Mouse (Mus musculus): ENCODE results near the gene Atpaf2.

The Atpaf2 gene

GRCm38 (mm10) chr11:60397172-60397571 is 21.1 kb downstream of the Atpaf2 start:
- DNase-seq (ENCODE audit: low read depth, low spot score) = no peak

DNA sequence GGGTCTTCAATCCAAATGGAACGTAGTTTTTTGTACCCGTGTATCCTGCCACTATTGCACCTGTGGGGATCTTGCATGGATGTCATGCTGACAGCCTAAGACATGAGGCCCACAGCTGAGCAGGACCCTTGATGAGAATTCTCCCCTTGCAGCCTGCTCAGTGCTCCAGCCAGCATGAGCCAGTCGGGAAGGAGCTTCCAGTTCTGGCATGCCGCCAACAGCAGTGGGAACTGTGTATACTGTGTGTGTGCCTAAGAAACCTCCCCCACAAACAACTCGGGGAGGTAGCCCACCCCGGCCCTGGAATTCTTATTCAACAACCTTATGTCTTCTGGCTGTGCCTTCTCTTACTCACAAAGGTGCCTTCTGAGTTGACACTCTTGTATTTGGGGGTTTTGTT is 21.7 kb downstream of the Atpaf2 start:
- peak; percentile 13 for DNase-seq (ENCODE audit: low read depth, low spot score)

- no peak for DNase-seq (ENCODE audit: low read depth, low spot score)
Observed at GRCm38 (mm10) chr11:60391346-60391745, 26.9 kb downstream of the Atpaf2 start.

GRCm38 (mm10) chr11:60387944-60388343 is 30.3 kb downstream of the Atpaf2 start:
- no peak for DNase-seq (ENCODE audit: low read depth, low spot score)

- DNase-seq (ENCODE audit: low read depth, low spot score) = no peak
Observed at GRCm38 (mm10) chr11:60385946-60386345, 32.3 kb downstream of the Atpaf2 start.

DNA sequence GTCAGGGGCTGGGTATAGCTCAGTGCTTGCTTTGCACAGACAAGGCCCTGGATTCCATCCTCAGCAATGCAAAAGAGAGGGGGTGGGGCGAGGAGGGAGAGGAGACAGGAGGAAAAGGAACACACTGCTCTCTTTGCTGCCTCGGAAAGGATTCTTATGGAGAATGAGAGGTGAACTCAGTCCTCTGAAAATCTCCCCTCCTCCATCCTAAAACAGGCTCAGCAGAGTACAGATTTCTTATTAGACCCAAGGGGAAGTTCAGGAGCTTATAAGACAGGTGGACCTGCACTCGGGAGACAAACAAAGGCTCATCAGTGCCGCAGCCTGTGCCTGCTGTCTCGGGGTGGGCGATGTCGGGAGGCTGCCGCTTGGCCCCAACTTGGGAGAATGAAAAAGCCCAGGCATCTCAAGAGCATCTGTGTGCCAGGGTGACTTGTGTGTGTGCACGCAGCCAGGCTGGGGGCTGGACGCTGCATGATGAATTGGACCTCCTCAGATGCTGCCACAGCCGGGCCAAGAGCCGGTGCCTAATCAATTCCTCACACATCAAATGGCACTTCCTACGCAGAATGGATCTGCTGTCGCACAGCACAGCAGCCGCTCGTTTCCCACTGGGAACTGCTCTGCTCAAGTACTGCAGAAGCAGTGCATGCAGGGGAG is 33.4 kb downstream of the Atpaf2 start:
- DNase-seq (ENCODE audit: low read depth, low spot score) = peak; percentile 47

GRCm38 (mm10) chr11:60383518-60383917 is 34.7 kb downstream of the Atpaf2 start:
- DNase-seq (ENCODE audit: low read depth, low spot score) = peak; percentile 65

DNA sequence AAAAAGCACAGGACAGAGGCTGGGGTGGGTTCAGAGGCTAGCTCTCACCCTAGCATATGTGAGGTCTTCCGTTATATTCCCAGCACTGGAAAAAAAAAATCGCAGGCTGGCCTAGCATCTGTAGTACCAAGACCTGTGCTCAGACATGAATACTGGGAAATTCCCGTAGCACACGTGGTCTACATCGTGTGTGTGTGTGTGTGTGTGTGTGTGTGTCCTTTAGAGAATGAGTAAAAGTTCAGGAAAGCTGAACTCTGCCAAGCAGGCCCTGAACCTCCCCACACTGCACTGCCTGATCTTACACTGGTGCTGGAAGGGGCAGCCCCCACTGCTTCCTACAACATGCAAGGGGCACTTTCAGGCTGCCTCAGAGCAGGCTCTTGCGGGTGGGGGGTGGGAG is 43.8 kb downstream of the Atpaf2 start:
- DNase-seq (ENCODE audit: low read depth, low spot score) = no peak

- no peak for DNase-seq (ENCODE audit: low read depth, low spot score)
Observed at GRCm38 (mm10) chr11:60370431-60370830, 47.8 kb downstream of the Atpaf2 start.

GRCm38 (mm10) chr11:60369448-60369847 is 48.8 kb downstream of the Atpaf2 start:
- DNase-seq (ENCODE audit: low read depth, low spot score) = no peak

DNA sequence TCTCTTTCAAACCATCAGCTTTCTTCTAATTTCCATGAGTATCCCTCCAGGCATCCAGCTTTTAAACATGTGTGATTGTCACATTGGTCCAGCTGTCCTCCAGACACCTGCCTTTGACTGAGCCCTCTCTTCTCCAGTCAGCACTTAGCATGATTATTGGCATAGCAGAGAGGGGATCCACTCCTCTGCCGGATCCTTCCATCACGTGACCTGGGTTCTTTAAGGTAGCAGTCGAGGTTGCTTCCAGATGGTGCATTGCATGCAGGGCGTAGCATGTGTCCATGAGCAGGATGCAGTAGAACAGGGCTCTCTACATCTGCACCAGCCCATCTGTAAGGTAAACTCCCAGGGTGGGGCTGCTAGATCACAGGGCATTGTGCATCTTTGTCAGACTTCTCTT is 49.3 kb downstream of the Atpaf2 start:
- DNase-seq (ENCODE audit: low read depth, low spot score) = no peak

- DNase-seq (ENCODE audit: low read depth, low spot score) = peak; percentile 63
Observed at GRCm38 (mm10) chr11:60367256-60367655, 51.0 kb downstream of the Atpaf2 start.

DNA sequence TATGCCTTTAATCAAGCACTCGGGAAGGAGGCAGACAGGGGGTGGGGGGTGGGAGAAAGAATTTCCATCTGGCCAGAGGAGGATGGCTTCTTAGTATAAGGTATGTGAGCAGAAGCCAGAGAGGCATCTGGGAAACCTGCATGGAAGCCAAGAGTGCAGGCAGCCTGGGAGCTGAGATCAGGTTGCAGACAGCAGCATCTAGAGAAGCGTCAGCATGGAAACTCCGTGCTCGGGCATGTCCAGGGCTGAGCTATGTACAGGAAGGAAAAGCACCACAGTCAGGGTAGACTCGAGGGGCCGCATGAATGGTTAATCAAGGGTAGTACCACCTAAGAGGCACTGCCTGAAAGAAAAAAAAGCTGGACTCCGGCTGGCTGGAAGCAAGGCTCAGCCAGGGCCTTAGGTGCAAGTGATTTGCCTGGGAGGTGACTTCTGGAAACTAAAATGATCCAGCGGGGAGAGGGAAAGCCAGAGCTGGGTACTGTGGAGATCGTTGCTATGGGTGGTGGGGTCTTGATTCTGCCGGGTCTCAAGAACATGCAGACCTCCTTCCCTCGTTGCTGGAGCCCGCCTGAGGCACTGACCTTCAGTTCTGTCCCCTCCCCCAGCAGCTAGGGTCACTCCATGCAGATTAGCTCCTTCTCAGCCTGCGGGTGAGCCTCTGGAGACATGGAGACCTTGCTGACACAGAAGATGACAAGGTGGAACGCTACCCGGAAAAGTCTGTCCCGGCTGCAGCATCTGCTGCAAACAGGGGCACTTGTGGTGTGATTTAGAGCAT is 51.8 kb downstream of the Atpaf2 start:
- DNase-seq (ENCODE audit: low read depth, low spot score) = peak; percentile 59

- DNase-seq (ENCODE audit: low read depth, low spot score) = no peak
Observed at GRCm38 (mm10) chr11:60360631-60361201, 57.5 kb downstream of the Atpaf2 start.

DNA sequence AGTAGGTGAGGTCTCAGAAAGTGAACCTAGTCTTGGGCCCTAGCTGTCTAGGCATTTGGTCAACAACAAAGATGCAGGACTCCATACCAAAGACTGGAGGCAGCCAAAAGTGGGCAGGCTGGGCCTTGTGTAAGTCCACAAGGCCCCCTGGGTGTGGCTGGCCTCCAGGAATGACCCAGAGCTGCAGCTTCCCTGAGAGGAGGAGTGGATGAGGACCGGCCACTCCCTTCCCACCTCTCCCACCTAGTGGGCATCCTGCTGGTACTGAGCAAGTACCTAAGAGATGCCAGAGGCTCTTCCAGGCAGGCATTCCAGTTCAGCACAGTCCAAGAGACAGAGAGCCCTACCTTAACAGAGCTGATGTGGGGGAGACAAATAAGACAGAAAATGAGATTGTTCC is 58.3 kb downstream of the Atpaf2 start:
- no peak for DNase-seq (ENCODE audit: low read depth, low spot score)

DNA sequence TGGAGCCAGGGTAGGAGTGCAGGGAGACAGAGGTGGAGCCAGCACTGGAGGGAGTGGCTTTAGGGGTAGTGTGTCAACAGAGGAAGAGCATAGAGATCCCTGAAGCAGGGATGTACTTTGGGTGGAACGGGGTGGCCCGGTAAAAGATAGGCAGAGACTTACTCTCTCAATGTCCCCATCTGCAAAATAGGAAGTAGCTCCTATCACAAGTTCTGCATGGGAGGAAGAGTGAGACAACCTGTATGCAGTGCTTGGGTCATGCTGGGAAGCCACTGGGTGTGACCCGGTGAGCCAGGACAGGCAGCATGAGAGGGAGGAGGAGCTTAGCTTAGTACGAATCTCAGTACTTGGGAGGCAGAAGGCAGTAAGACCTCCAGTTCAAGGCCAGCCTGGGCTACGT is 59.1 kb downstream of the Atpaf2 start:
- DNase-seq (ENCODE audit: low read depth, low spot score) = peak; percentile 20

- DNase-seq (ENCODE audit: low read depth, low spot score) = no peak
Observed at GRCm38 (mm10) chr11:60358548-60358947, 59.7 kb downstream of the Atpaf2 start.

- no peak for DNase-seq (ENCODE audit: low read depth, low spot score)
Observed at GRCm38 (mm10) chr11:60357116-60357515, 61.1 kb downstream of the Atpaf2 start.

DNA sequence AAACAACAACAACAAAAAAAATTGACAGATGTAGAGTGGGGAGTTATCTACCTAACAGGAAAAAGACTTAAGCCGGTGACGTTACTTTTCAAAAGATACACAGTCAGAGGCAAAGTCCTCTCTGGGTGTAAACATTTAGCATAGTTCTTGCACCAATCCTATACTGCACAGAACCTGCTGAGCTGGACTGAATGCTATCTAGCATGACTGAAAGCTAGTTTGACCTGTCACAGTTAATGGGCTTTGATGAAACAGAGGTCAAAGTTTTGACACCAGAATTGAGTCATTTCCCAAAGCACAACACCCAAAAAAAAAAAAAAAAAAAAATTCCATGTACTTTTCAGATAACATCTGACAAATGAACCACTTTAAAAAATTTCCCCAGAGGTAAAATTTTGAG is 62.3 kb downstream of the Atpaf2 start:
- no peak for DNase-seq (ENCODE audit: low read depth, low spot score)

- DNase-seq (ENCODE audit: low read depth, low spot score) = peak; percentile 100
Observed at GRCm38 (mm10) chr11:60352559-60353411, 65.5 kb downstream of the Atpaf2 start, which contains the start of the genes Tom1l2 and Drc3. TSS of gene Tom1l2 (minus strand) at chr11:60352905. TSS of gene Drc3 (plus strand) at chr11:60353329.

DNA sequence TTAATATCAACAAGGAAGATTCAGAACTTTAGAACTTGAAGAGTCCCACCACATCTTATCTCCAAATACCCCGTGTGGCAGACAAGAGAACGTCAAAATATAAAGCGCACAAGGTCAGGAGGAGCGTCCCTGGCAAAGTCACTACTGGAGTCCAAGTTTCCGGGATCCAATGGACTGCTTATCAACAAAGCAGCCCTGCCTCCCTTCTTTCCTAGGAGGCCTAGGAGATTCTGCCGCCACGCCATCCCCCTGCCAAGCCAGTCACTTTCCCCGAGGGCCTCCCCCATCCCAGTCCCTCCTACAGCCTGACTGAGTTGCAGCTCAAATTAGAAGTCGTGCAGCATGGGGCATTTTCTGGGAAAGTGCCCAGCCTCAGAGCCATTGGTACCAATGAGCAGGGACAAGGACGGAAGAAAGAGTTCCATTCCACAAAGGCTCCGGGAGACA is 66.3 kb downstream of the Atpaf2 start:
- no peak for DNase-seq (ENCODE audit: low read depth, low spot score)

- DNase-seq (ENCODE audit: low read depth, low spot score) = no peak
Observed at GRCm38 (mm10) chr11:60351388-60351787, 66.9 kb downstream of the Atpaf2 start.

Measured in R1 (cell line).